Mouse (Mus musculus): ENCODE results near the gene Helt. TPM values are rescaled to one million over a fixed set of nuclear protein-coding genes. Genes with fewer than 3 reads are reported as not detected.
A peak's percentile ranks its signal among the peaks of the same experiment; 100 is the strongest.

Gene Helt
- 0.60 and 1.1 TPM in 2 replicates for polyA plus RNA-seq (2014; fragmentation: Nextera tagmentation; extraction: Ambion mirVana)

- Histone ChIP-seq H3K9me3 (ENCODE audit: control insufficient read depth, low read length) (no peaks in the 10 kb centered on the region), H3K4me3 (ENCODE audit: low read depth, low read length) (no peak within 1 kb of the TSS), H3K9ac (ENCODE audit: low read depth, low read length) (no peak within 1 kb of the TSS), H3K36me3 (ENCODE audit: control insufficient read depth, insufficient read depth, low read length) (no peaks in the 10 kb centered on the region), H3K4me2 (replicated peaks; ENCODE audit: low read depth, low read length) (no peak within 1 kb of the TSS), H3K4me1 (replicated peaks; ENCODE audit: control insufficient read depth, insufficient read depth, low read length) (0 out of 2 replicates have a peak, but pooled peaks cover 2% of the 10 kb centered on the region), H3K27ac (ENCODE audit: low read depth, low read length) (no peak within 1 kb of the TSS), H3K27me3 (ENCODE audit: control insufficient read depth, insufficient read depth, low read length) (peaks cover 86% of the 10 kb centered on the region)
- DNase-seq (ENCODE audit: low spot score) (peak; percentile 40), ATAC-seq (ENCODE audit: low FRiP score) (no peak)
- under 1% methylated on average over 50 of the region's 50 CpGs for WGBS
These were observed at the start of gene Helt for GRCm38 (mm10) chr8:46294181-46294892. Gene Helt (minus strand): TSS chr8:46294671.

- Histone ChIP-seq H3K4me1 (replicated peaks; ENCODE audit: control insufficient read depth, insufficient read depth, low read length) (no peaks in the 10 kb centered on the region), H3K9me3 (ENCODE audit: control insufficient read depth, low read length) (no peaks in the 10 kb centered on the region), H3K9ac (ENCODE audit: low read depth, low read length) (no peak overlapping the region), H3K27ac (ENCODE audit: low read depth, low read length) (no peak overlapping the region), H3K36me3 (ENCODE audit: control insufficient read depth, insufficient read depth, low read length) (no peaks in the 10 kb centered on the region), H3K4me2 (replicated peaks; ENCODE audit: low read depth, low read length) (no peak overlapping the region), H3K27me3 (ENCODE audit: control insufficient read depth, insufficient read depth, low read length) (no peaks in the 10 kb centered on the region), H3K4me3 (ENCODE audit: low read depth, low read length) (no peak overlapping the region)
- WGBS, result 89% methylated on average over 13 of the region's 13 CpGs
- ATAC-seq (ENCODE audit: low FRiP score) (no peak), DNase-seq (ENCODE audit: low spot score) (no peak)
These were observed 47.8 kb upstream of the Helt start for GRCm38 (mm10) chr8:46342272-46342671.

- Histone ChIP-seq H3K9ac (ENCODE audit: low read depth, low read length) (no peak overlapping the region), H3K36me3 (ENCODE audit: control insufficient read depth, insufficient read depth, low read length) (no peaks in the 10 kb centered on the region), H3K9me3 (ENCODE audit: control insufficient read depth, low read length) (no peaks in the 10 kb centered on the region), H3K4me2 (replicated peaks; ENCODE audit: low read depth, low read length) (no peak overlapping the region), H3K27me3 (ENCODE audit: control insufficient read depth, insufficient read depth, low read length) (no peaks in the 10 kb centered on the region), H3K4me1 (replicated peaks; ENCODE audit: control insufficient read depth, insufficient read depth, low read length) (no peaks in the 10 kb centered on the region), H3K27ac (ENCODE audit: low read depth, low read length) (no peak overlapping the region), H3K4me3 (ENCODE audit: low read depth, low read length) (no peak overlapping the region)
- ATAC-seq (ENCODE audit: low FRiP score), result no peak
- 87% methylated on average over 14 of the region's 14 CpGs for WGBS
- DNase-seq (ENCODE audit: low spot score), result no peak
These were observed 46.2 kb upstream of the Helt start for GRCm38 (mm10) chr8:46340381-46341273.

GRCm38 (mm10) chr8:46339317-46339716, 44.8 kb upstream of the Helt start:
- no peak overlapping the region for H3K4me2 ChIP-seq (replicated peaks; ENCODE audit: low read depth, low read length)
- WGBS, result 92% methylated on average over 5 of the region's 5 CpGs

GRCm38 (mm10) chr8:46336351-46336750, 41.9 kb upstream of the Helt start:
- WGBS, result 89% methylated on average over 8 of the region's 8 CpGs
- Histone ChIP-seq H3K36me3 (ENCODE audit: control insufficient read depth, insufficient read depth, low read length) (no peaks in the 10 kb centered on the region), H3K27ac (ENCODE audit: low read depth, low read length) (no peak overlapping the region), H3K4me1 (replicated peaks; ENCODE audit: control insufficient read depth, insufficient read depth, low read length) (no peaks in the 10 kb centered on the region), H3K4me2 (replicated peaks; ENCODE audit: low read depth, low read length) (no peak overlapping the region), H3K27me3 (ENCODE audit: control insufficient read depth, insufficient read depth, low read length) (no peaks in the 10 kb centered on the region), H3K9ac (ENCODE audit: low read depth, low read length) (no peak overlapping the region), H3K4me3 (ENCODE audit: low read depth, low read length) (no peak overlapping the region), H3K9me3 (ENCODE audit: control insufficient read depth, low read length) (no peaks in the 10 kb centered on the region)
- ATAC-seq (ENCODE audit: low FRiP score), result no peak
- no peak for DNase-seq (ENCODE audit: low spot score)

More at GRCm38 (mm10) chr8:46339317-46339716, 44.8 kb upstream of the Helt start:
- ATAC-seq (ENCODE audit: low FRiP score), result no peak
- no peaks in the 10 kb centered on the region for H3K4me1 ChIP-seq (replicated peaks; ENCODE audit: control insufficient read depth, insufficient read depth, low read length)
- no peaks in the 10 kb centered on the region for H3K27me3 ChIP-seq (ENCODE audit: control insufficient read depth, insufficient read depth, low read length)
- no peaks in the 10 kb centered on the region for H3K36me3 ChIP-seq (ENCODE audit: control insufficient read depth, insufficient read depth, low read length)
- DNase-seq (ENCODE audit: low spot score), result no peak
- no peaks in the 10 kb centered on the region for H3K9me3 ChIP-seq (ENCODE audit: control insufficient read depth, low read length)
- H3K4me3 ChIP-seq (ENCODE audit: low read depth, low read length), result no peak overlapping the region
- H3K27ac ChIP-seq (ENCODE audit: low read depth, low read length), result no peak overlapping the region
- H3K9ac ChIP-seq (ENCODE audit: low read depth, low read length), result no peak overlapping the region

- no peaks in the 10 kb centered on the region for H3K4me1 ChIP-seq (replicated peaks; ENCODE audit: control insufficient read depth, insufficient read depth, low read length)
- H3K4me3 ChIP-seq (ENCODE audit: low read depth, low read length), result no peak overlapping the region
- H3K4me2 ChIP-seq (replicated peaks; ENCODE audit: low read depth, low read length), result no peak overlapping the region
- no peak overlapping the region for H3K9ac ChIP-seq (ENCODE audit: low read depth, low read length)
- no peaks in the 10 kb centered on the region for H3K9me3 ChIP-seq (ENCODE audit: control insufficient read depth, low read length)
- WGBS, result 81% methylated on average over 7 of the region's 7 CpGs
- no peak for ATAC-seq (ENCODE audit: low FRiP score)
- DNase-seq (ENCODE audit: low spot score), result peak; percentile 14
- no peak overlapping the region for H3K27ac ChIP-seq (ENCODE audit: low read depth, low read length)
- no peaks in the 10 kb centered on the region for H3K27me3 ChIP-seq (ENCODE audit: control insufficient read depth, insufficient read depth, low read length)
- no peaks in the 10 kb centered on the region for H3K36me3 ChIP-seq (ENCODE audit: control insufficient read depth, insufficient read depth, low read length)
These were observed 38.1 kb upstream of the Helt start for GRCm38 (mm10) chr8:46332389-46333061.

GRCm38 (mm10) chr8:46331801-46332200, 37.3 kb upstream of the Helt start:
- no peaks in the 10 kb centered on the region for H3K9me3 ChIP-seq (ENCODE audit: control insufficient read depth, low read length)
- no peak overlapping the region for H3K27ac ChIP-seq (ENCODE audit: low read depth, low read length)
- H3K4me1 ChIP-seq (replicated peaks; ENCODE audit: control insufficient read depth, insufficient read depth, low read length), result no peaks in the 10 kb centered on the region
- no peak overlapping the region for H3K4me3 ChIP-seq (ENCODE audit: low read depth, low read length)
- DNase-seq (ENCODE audit: low spot score) (no peak), ATAC-seq (ENCODE audit: low FRiP score) (no peak)
- H3K36me3 ChIP-seq (ENCODE audit: control insufficient read depth, insufficient read depth, low read length), result no peaks in the 10 kb centered on the region
- H3K4me2 ChIP-seq (replicated peaks; ENCODE audit: low read depth, low read length), result no peak overlapping the region
- H3K27me3 ChIP-seq (ENCODE audit: control insufficient read depth, insufficient read depth, low read length), result no peaks in the 10 kb centered on the region
- H3K9ac ChIP-seq (ENCODE audit: low read depth, low read length), result no peak overlapping the region
- WGBS, result 77% methylated on average over 5 of the region's 5 CpGs

GRCm38 (mm10) chr8:46329396-46329795, 34.9 kb upstream of the Helt start:
- no peaks in the 10 kb centered on the region for H3K36me3 ChIP-seq (ENCODE audit: control insufficient read depth, insufficient read depth, low read length)
- DNase-seq (ENCODE audit: low spot score), result no peak
- H3K27ac ChIP-seq (ENCODE audit: low read depth, low read length), result no peak overlapping the region
- no peaks in the 10 kb centered on the region for H3K4me1 ChIP-seq (replicated peaks; ENCODE audit: control insufficient read depth, insufficient read depth, low read length)
- H3K9ac ChIP-seq (ENCODE audit: low read depth, low read length), result no peak overlapping the region
- 86% methylated on average over 4 of the region's 4 CpGs for WGBS
- H3K27me3 ChIP-seq (ENCODE audit: control insufficient read depth, insufficient read depth, low read length), result no peaks in the 10 kb centered on the region
- no peak overlapping the region for H3K4me2 ChIP-seq (replicated peaks; ENCODE audit: low read depth, low read length)
- no peak overlapping the region for H3K4me3 ChIP-seq (ENCODE audit: low read depth, low read length)
- H3K9me3 ChIP-seq (ENCODE audit: control insufficient read depth, low read length), result no peaks in the 10 kb centered on the region
- no peak for ATAC-seq (ENCODE audit: low FRiP score)

Data from hindbrain, embryonic 11.5 days (tissue).